Mouse (Mus musculus) hindbrain, embryonic 15.5 days (tissue): Measurements from ENCODE around the gene Magix. TPM values are rescaled to one million over a fixed set of nuclear protein-coding genes. Genes with fewer than 3 reads are reported as not detected.
A peak's percentile ranks its signal among the peaks of the same experiment; 100 is the strongest.

Source experiments
- ATAC-seq: fragments of 200-750 bp; cut with Nextera tagmentation; 2 replicates; pipeline ENCODE4 v1.8.0; 2017; ENCODE audit warnings: low read depth, moderate number of reproducible peaks, moderate TSS enrichment; ENCODE audit not compliant: low FRiP score
- H3K27ac ChIP-seq: fragments of 300-500 bp; sonication (generic); replicated peaks from 2 replicates; pipeline ENCODE4 v1.5.1; 2015; ENCODE audit warnings: mild to moderate bottlenecking, inconsistent platforms
- H3K27me3 ChIP-seq: fragments of 300-500 bp; sonication (generic); 2 replicates; pipeline ENCODE4 v1.6.1; 2015; ENCODE audit warnings: control low read depth, inconsistent platforms
- H3K36me3 ChIP-seq: fragments of 300-500 bp; sonication (generic); 2 replicates; pipeline ENCODE4 v1.6.1; 2015; ENCODE audit warnings: control low read depth, inconsistent platforms
- H3K4me1 ChIP-seq: fragments of 300-500 bp; sonication (generic); replicated peaks from 2 replicates; pipeline ENCODE4 v1.6.1; 2015; ENCODE audit warnings: control low read depth, inconsistent platforms
- H3K4me2 ChIP-seq: fragments of 300-500 bp; sonication (generic); 2 replicates; pipeline ENCODE4 v1.6.1; 2015; ENCODE audit warnings: moderate library complexity, mild to moderate bottlenecking, inconsistent platforms
- H3K4me3 ChIP-seq: fragments of 300-500 bp; sonication (generic); 2 replicates; pipeline ENCODE4 v1.5.1; 2015; ENCODE audit warnings: mild to moderate bottlenecking, inconsistent platforms
- H3K9ac ChIP-seq: fragments of 300-500 bp; sonication (generic); 2 replicates; pipeline ENCODE4 v1.6.1; 2015; ENCODE audit warnings: inconsistent platforms
- H3K9me3 ChIP-seq: fragments of 300-500 bp; sonication (generic); 2 replicates; pipeline ENCODE4 v1.6.1; 2016; ENCODE audit warnings: control low read depth, inconsistent platforms
- WGBS: fragments of 180-500 bp; shearing (Covaris S2); methylation state at CpG from one replicate; pipeline ENCODE4 v1.1.7; 2015; 5-methylcytosine and 5-hydroxymethylcytosine counted together
- polyA plus RNA-seq: library from polyadenylated mRNA; unstranded; fragments of >200 nt; fragmentation: Nextera tagmentation; extraction: Ambion mirVana; gene quantifications from 2 replicates; pipeline ENCODE4 v1.2.1, GENCODE M21; 2015

Gene Magix
- polyA plus RNA-seq, 1 experiment from 2014 or later: 0.08 TPM

- Histone ChIP-seq H3K9ac (peak overlapping the region; percentile 19; the same call in 1 of the 2 replicates), H3K36me3 (no peaks in the 10 kb centered on the region), H3K27ac (peak overlapping the region; percentile 75), H3K4me3 (peak overlapping the region; percentile 37), H3K4me2 (peak overlapping the region; percentile 55), H3K9me3 (no peaks in the 10 kb centered on the region), H3K4me1 (peaks cover 4% of the 10 kb centered on the region), H3K27me3 (no peaks in the 10 kb centered on the region)
- WGBS: 13% methylated on average over 25 of the region's 25 CpGs
- ATAC-seq: peak; percentile 95
Measured at GRCm38 (mm10) chrX:7648671-7649304, 32.3 kb downstream of the Magix start.

- no peak for ATAC-seq
- 20% methylated on average over 5 of the region's 5 CpGs for WGBS
- H3K4me2 ChIP-seq: no peak overlapping the region
- H3K4me3 ChIP-seq: no peak overlapping the region
- no peaks in the 10 kb centered on the region for H3K36me3 ChIP-seq
- H3K9me3 ChIP-seq: no peaks in the 10 kb centered on the region
- no peaks in the 10 kb centered on the region for H3K27me3 ChIP-seq
- peaks cover 11% of the 10 kb centered on the region for H3K4me1 ChIP-seq
- H3K27ac ChIP-seq: no peak overlapping the region
- no peak overlapping the region for H3K9ac ChIP-seq
Measured at GRCm38 (mm10) chrX:7645349-7645748, 35.7 kb downstream of the Magix start.

- Histone ChIP-seq H3K27me3 (no peaks in the 10 kb centered on the region), H3K4me3 (peak overlapping the region; percentile 22; the same call in 1 of the 2 replicates), H3K36me3 (no peaks in the 10 kb centered on the region), H3K4me1 (0 out of 2 replicates have a peak, but pooled peaks cover 6% of the 10 kb centered on the region), H3K4me2 (peak overlapping the region; percentile 63), H3K9ac (0 out of 2 replicates have a peak overlapping the region, but pooled peaks have one; percentile 16), H3K9me3 (no peaks in the 10 kb centered on the region), H3K27ac (no peak overlapping the region)
- no peak for ATAC-seq
- WGBS: 63% methylated on average over 10 of the region's 12 CpGs
Measured at GRCm38 (mm10) chrX:7640785-7641184, 40.3 kb downstream of the Magix start.

- peak overlapping the region; percentile 64 for H3K9ac ChIP-seq
- H3K27me3 ChIP-seq: no peaks in the 10 kb centered on the region
- H3K4me1 ChIP-seq: 0 out of 2 replicates have a peak, but pooled peaks cover 6% of the 10 kb centered on the region
- H3K4me3 ChIP-seq: peak overlapping the region; percentile 51
- peak; percentile 36 for ATAC-seq
- no peaks in the 10 kb centered on the region for H3K9me3 ChIP-seq
- no peaks in the 10 kb centered on the region for H3K36me3 ChIP-seq
- 27% methylated on average over 13 of the region's 13 CpGs for WGBS
- peak overlapping the region; percentile 63 for H3K4me2 ChIP-seq
- H3K27ac ChIP-seq: peak overlapping the region; percentile 87
Measured at GRCm38 (mm10) chrX:7639536-7640325, 41.3 kb downstream of the Magix start.

- Histone ChIP-seq H3K27me3 (no peaks in the 10 kb centered on the region), H3K9me3 (no peaks in the 10 kb centered on the region), H3K36me3 (no peaks in the 10 kb centered on the region), H3K9ac (peak within 1 kb of the TSS; percentile 64), H3K4me3 (peak within 1 kb of the TSS; percentile 51), H3K27ac (peak within 1 kb of the TSS; percentile 87), H3K4me2 (peak within 1 kb of the TSS; percentile 63), H3K4me1 (0 out of 2 replicates have a peak, but pooled peaks cover 6% of the 10 kb centered on the region)
- 20% methylated on average over 36 of the region's 42 CpGs for WGBS
- ATAC-seq: peak; percentile 88
Measured at GRCm38 (mm10) chrX:7638401-7639091, 42.5 kb downstream of the Magix start, which contains the start of gene Syp. Gene Syp (plus strand): TSS chrX:7638471.

GRCm38 (mm10) chrX:7635101-7635500 is 46.0 kb downstream of the Magix start:
- H3K36me3 ChIP-seq: no peaks in the 10 kb centered on the region
- no peaks in the 10 kb centered on the region for H3K9me3 ChIP-seq
- no peak overlapping the region for H3K4me2 ChIP-seq
- ATAC-seq: no peak
- no peaks in the 10 kb centered on the region for H3K27me3 ChIP-seq
- H3K4me1 ChIP-seq: no peaks in the 10 kb centered on the region
- no peak overlapping the region for H3K4me3 ChIP-seq
- no peak overlapping the region for H3K27ac ChIP-seq
- H3K9ac ChIP-seq: no peak overlapping the region
- WGBS: 75% methylated on average over 3 of the region's 3 CpGs

DNA sequence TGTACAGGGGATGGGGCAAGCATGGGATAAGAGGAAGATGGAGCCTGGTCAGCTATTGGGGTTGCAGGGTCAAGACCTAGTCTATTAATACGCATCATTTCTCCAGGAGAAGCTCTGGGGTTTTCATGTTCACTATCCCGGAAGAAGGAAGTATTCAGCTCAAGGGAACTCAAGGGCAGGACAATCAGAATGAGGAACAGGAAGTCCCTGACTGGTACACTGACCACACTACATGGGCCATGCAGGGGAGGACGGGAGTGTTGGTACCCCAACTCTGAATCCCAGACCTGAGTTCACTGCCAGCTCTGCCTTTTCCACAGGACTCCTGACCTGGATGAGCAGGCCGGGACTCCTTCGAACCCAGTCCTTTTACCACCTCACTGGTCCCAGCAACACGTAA is 48.5 kb downstream of the Magix start:
- Histone ChIP-seq H3K27me3 (no peaks in the 10 kb centered on the region), H3K4me2 (no peak overlapping the region), H3K27ac (no peak overlapping the region), H3K9me3 (no peaks in the 10 kb centered on the region), H3K9ac (no peak overlapping the region), H3K36me3 (no peaks in the 10 kb centered on the region), H3K4me1 (no peaks in the 10 kb centered on the region), H3K4me3 (no peak overlapping the region)
- 87% methylated on average over 6 of the region's 6 CpGs for WGBS
- no peak for ATAC-seq

Other genes starting within 250 kb of the Magix start
- gene Foxp3, start 107.6 kb downstream of the Magix start, polyA plus RNA-seq: 0.06 and 0.16 TPM in 2 replicates
- gene Ppp1r3f, start 107.0 kb downstream of the Magix start, polyA plus RNA-seq: 6.8 and 7.4 TPM in 2 replicates
- 30.6 and 31.5 TPM in 2 replicates for gene Ccdc22, start 75.7 kb downstream of the Magix start, polyA plus RNA-seq
- 0.14 and 0.22 TPM in 2 replicates for gene Cacna1f, start 74.2 kb downstream of the Magix start, polyA plus RNA-seq
- 195 and 197 TPM in 2 replicates for gene Syp, start 42.8 kb downstream of the Magix start, polyA plus RNA-seq
- 1.6 and 2.0 TPM in 2 replicates for gene Prickle3, start 24.0 kb downstream of the Magix start, polyA plus RNA-seq
- gene Plp2, start 9.9 kb downstream of the Magix start, polyA plus RNA-seq: 20.5 and 22.9 TPM in 2 replicates
- 43.0 and 46.8 TPM in 2 replicates for gene Gpkow, start 15.9 kb upstream of the Magix start, polyA plus RNA-seq
- 30.9 and 32.1 TPM in 2 replicates for gene Wdr45, start 33.1 kb upstream of the Magix start, polyA plus RNA-seq
- 1.9 TPM in 1 of 2 replicates, not detected in the other for gene Gm45208, start 41.0 kb upstream of the Magix start, polyA plus RNA-seq
- gene Praf2, start 47.2 kb upstream of the Magix start, polyA plus RNA-seq: 126 and 132 TPM in 2 replicates
- gene Ccdc120, start 69.7 kb upstream of the Magix start, polyA plus RNA-seq: 63.2 and 66.1 TPM in 2 replicates
- 24.1 and 25.5 TPM in 2 replicates for gene Tfe3, start 81.3 kb upstream of the Magix start, polyA plus RNA-seq
- 68.0 and 73.8 TPM in 2 replicates for gene Gripap1, start 108.5 kb upstream of the Magix start, polyA plus RNA-seq
- 3.1 and 4.2 TPM in 2 replicates for gene Kcnd1, start 141.0 kb upstream of the Magix start, polyA plus RNA-seq
- 48.1 and 48.3 TPM in 2 replicates for gene Otud5, start 160.1 kb upstream of the Magix start, polyA plus RNA-seq
- gene Pim2, start 197.0 kb upstream of the Magix start, polyA plus RNA-seq: 24.8 and 25.8 TPM in 2 replicates
- gene Slc35a2, start 202.8 kb upstream of the Magix start, polyA plus RNA-seq: 45.7 and 47.7 TPM in 2 replicates
- gene Pqbp1, start 218.0 kb upstream of the Magix start, polyA plus RNA-seq: 199 and 209 TPM in 2 replicates
- gene Timm17b, start 218.1 kb upstream of the Magix start, polyA plus RNA-seq: 155 and 158 TPM in 2 replicates
- not detected in 2 replicates for gene Gm10491, start 226.6 kb upstream of the Magix start, polyA plus RNA-seq
- gene Gm10490, start 228.3 kb upstream of the Magix start, polyA plus RNA-seq: not detected in 2 replicates
- 294 and 338 TPM in 2 replicates for gene Pcsk1n, start 238.6 kb upstream of the Magix start, polyA plus RNA-seq
- gene Eras, start 247.4 kb upstream of the Magix start, polyA plus RNA-seq: 0.14 TPM in 1 of 2 replicates, not detected in the other